Mouse (Mus musculus) kidney, adult 8-10 months (tissue): ENCODE data around the gene Trdn.

Experiments
- DNase-seq, 2 experiments: peaks; one replicate each; pipeline ENCODE4 v3.0.0; 2022

The Trdn gene

DNA sequence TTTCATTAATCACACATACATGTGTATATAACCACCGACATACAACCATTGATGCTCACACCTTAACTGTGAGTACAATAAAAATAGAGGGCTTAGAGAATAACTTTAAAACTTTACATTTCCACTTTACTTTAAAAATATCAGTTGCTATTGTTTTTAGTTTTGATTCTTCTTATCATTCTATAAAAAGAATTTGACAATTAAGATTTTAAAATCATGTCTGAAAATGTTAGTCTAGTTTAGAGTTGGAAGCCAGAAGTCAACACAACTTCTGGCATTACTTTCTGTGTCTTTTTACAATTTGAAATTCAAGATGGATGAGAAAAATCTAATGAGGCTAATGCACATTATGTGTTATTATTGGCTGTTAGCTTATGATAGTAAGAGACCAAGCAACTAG lies at the start of gene Trdn:
Trdn (plus strand) TSS at position 301 of the 400 bp plus-strand sequence.
- DNase-seq = no peak

DNA sequence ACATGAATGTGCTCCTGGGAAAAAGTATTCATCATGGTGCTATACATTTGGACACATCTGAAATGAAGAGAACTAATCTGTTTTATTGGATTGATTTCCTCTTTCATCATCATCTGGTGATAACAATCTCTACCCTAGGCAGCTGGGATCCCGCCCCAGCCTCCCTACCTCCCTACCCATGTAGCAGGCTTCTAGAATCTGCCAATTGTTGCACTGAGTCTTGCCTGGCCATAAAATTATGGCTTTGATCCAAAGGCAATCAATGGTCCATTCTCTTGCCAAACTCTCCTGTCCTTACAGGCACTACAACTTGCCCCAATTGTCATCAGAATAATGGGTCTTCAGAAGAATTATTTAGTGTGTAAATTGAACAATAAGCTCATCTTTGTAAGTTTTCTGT lies 19.6 kb upstream of the Trdn start:
- no peak for DNase-seq

DNA sequence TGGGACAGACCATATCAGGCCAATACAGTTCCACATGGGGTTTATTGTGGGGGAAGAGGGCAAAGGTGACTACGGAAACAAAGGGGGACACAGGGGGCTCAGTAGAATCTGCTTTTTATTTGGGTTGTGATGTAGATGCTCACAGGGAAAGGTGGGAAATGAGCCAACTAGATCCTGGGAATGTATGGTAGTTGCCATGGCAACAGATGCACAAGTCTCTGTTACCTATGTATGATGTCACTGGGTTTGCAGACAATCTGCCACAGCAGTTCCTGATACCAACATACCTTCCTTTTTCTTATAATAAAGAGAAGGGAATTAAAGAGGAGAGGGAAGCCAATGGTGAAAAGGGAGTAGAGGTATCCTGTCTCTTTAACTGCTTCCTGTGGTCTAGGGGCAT lies 14.8 kb upstream of the Trdn start:
- DNase-seq = no peak

DNA sequence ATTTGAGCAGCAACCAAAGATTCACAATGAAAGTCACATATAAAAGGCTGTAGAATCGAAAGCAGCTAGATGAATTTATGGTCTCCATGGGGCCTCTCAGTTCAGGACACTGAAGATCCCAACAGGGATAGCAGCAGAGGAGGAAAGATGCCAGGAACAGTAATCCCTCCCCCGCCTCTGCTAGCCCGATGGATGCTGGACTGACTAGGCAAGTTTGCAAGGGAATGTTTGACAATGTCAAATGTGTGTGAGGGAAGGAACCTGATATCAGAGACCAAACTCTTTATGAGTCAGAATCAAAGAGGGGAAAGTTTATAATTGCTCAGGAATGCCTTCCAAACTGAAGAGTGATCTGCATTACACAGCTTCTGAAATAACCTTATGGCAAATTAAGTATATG lies 7.2 kb upstream of the Trdn start:
- no peak for DNase-seq

DNA sequence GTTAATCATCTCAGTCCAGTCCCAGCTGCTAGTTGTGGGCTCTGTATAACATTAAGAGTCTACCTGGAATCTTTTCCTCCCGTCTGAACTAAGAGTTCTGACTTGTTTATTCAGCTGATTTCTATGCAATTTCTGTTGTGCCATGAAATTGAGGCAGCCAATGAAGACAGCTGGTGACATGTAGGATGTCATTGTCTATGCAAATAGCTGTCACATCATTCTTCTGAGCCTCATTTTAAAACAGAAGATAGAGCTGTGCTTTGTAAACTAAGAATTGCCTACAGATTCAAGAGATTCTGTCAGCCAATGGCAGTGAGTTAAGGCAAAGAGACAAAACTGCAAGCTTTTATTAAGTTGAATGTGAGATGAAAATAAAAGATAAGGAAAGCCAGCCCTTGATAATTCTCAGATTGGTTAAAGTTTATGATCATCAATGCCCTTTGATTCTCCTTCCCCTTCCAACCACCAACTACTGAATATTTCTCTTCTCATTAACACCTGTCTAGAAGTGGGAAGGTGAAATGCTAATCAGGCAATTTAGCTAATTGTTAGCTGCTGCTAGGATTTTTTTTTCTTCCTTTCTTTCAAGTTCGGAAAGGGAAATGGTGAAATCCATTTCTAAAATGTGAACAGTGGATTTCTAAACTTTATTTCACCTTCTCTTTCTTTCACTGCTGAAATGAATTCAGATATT lies 1.9 kb downstream of the Trdn start:
- DNase-seq = no peak

DNA sequence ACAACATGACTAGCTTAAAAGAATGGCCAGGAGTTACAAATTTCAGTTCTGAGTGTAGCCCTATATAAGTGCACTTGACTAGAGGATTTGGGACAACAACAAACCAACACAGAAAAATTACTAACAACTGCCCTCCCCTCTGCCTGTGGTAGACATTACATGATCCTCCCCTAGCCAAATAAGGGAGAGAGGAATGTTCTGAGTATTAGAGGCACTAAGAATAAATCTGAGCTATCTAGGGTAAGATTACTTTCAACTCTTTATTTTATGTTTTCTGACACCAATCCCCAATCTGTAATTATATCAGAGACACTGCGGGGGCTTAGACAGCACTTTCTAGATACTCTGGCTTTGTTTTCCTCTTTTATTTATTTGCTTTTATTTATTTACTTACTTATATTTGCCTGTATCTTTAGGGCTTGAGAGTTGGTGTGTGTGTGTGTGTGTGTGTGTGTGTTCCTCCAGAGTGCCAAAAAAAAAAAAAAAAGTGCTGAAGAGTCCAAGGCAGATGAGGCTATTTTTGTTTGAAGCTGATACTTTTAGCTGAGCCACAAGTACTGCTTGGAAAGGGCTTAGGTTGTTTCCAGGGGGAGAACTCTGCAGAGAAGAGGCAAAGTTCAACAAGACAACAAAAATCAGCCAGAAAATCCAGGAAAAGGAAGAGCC lies 2.7 kb downstream of the Trdn start:
- DNase-seq = no peak

DNA sequence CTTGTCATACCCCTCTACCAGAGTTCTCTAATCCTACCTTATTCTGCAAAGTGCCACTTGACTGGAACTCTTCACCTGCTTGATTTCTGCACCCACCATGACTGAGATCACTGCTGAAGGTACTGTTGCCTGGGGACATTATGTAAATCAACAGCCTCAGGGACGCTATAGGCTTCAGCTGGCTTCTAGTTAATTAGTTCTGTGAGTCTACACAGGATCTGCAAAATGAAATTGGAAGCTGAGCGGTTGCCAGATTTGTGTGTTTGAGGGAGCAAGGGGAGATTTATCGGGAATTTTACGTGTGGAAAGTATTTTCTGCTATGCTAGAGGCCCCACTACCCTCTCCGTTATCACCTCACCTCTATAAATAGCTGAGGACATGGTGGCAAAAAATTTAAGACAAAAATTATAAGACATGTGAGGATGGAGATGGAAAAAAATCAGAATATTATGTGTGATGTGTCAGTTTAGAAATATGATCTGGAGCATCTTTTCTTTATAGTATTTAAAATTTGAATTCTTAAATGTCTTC lies 3.3 kb downstream of the Trdn start:
- no peak for DNase-seq

DNA sequence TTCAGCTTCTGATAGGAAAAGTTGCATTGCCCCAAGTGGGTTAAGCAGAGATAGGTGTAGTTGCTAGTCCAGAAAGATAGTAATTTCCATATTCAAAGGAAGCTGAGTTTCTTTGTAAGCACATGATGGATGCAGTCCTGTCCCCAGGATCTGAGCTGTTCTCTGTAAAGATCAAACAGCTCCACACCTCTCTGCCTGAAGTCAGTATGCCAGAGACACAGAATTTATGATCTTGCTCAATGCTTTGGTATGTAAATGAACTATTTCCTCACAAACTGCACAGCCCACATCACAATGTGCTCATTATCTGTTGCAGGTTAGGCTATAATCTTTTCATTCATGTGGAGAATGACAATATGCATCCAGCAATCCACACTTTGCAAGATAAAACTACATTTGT lies 8.0 kb downstream of the Trdn start:
- no peak for DNase-seq

DNA sequence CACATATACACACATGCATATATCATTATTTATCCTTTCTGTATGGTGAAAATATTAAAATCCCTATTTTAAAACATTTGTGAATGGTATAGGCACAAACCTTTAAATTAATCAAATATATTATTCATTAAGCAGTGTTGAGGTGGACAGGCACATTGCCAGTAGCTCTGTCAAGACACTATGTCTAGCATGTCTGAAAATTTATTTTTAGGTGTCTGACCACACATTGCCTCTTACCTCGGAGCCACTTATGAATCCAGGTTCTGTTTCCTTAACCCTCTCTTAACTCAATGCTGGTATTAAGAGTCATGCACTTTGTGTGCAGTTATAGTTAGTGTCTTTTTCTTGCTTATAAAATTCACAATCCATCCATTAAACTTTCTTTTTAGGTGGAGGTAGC lies 12.0 kb downstream of the Trdn start:
- DNase-seq = no peak

DNA sequence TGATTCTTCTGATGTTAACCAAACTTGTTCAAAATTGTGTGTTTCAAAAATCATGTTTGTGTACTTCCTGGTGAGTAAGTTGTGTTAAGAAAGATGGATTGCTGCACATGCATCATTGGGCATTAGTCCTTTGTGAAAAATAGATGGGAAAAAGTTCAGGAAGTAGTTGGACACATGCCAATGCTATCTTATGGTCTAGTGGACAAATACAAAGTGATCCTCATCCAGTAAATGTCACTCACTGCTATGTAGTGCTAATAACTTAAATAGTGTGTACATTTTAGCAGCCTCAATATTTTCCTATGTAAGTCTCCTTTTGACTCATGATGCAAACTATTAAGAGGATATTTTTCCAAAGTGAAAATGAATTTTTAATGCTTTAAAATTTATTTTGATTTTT lies 27.6 kb downstream of the Trdn start:
- DNase-seq = no peak

DNA sequence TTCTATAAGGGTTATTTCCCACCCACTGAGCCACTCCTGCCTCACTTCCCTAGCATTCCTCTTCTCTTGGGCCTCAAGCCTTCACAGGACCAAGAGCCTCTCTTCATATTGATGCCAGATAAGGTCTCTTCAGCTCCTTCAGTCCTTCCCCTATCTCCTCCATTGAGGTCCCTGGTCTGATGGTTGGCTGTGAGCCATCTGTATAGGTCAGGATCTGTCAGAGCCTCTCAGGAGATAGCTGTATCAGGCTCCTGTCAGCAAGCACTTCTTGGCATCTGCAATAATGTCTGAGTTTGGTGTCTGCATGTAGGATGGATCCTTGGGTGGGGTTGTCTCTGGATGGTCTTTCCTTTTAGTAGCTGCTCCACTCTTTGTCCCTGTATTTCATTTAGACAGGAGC lies 42.7 kb downstream of the Trdn start:
- DNase-seq = no peak

DNA sequence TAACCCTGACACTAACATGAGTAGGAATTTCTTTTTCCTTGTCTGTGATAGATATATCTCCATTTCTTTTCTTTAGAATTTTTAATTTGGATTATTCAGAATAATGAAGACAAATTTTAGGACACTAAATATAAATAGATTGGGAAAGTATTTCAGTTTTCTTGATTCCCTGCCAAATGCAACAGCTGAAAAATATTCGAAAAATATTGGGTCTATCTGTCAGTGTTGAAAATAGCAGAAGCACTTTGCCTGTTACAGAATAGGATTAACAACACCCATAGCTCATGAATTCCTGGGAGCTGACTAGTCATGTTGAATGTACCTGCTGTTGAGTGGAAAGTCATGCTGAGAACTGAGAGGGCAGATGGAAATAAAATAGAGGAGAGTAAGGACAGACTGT lies 64.6 kb downstream of the Trdn start:
- no peak for DNase-seq

DNA sequence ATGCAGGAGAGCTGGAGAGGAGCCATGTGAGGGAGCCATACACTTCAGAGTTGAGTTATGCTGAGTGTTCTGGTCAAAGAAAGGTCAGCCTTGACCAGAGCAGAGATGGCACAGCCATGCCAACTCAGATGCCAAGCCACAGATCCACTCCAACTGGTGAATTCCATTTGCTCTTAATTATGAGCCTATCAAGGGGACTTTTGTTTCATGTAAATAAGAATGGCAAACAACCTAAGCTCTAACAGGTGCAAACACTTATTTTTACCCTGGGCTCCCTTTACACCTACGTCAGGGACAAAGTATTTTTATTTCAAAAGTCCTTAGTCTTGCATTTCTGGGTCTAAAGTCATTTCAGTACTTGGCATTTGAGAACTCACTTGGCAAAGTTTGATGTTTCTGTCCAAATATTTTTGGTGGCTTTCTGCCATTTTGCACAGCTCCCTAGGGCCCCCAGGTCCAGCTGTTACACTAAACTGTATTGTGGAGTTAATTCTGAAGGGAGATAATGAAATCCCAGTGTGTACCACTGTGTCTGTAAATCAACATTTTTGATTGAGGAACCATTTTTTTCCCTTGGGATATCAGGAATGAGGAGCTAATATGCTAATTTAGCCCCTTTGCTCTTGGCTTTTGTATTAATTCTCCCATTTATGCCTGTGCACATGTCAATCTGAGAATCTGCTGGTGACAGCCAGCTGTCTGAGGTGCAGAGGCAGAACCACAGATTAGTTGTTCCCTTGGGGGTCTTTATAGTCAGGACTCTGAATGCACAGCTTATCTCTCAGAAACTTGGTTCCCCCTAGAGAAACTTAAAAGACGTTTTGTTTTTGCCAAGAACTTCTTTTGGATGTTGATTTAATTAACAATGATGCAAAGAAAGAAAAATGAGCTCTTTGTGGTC lies 99.6 kb downstream of the Trdn start:
- DNase-seq = no peak

DNA sequence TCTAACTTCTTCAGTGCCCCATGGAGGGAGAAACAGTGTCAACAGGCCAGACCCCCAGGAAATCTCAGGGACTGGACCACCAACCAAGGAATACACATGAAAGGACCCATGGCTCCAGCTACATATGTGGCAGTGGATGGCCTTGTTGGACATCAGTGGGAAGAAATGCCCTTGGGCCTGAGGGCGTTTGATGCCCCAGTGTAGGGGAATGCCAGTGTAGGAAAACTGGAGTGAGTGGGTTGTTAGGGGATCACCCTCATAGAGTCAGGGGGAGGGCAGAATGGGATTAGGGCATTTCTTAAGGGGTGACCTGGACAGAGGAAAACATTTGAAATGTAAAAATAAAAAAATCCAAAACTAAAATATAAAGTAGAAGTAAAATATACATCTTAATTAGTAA lies 108.7 kb downstream of the Trdn start:
- DNase-seq = no peak

DNA sequence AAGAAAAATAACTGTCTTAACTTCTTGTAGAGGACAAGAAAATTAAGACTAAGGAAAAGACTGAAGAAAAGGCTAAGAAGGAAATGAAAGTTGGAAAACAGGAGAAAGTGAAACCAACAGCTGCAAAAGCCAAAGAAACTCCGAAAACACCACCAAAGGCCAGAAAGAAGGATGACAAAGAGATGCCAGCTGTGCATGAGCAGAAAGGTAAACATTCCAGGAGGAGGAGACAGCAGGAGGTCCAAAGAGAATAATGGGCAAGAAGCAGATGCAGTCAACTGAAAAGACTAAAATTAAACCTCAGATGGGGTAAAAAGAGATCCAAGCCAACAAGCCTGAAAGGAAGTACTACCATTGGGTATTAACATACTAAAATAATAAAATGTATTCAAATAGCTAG lies 115.6 kb downstream of the Trdn start:
- no peak for DNase-seq

DNA sequence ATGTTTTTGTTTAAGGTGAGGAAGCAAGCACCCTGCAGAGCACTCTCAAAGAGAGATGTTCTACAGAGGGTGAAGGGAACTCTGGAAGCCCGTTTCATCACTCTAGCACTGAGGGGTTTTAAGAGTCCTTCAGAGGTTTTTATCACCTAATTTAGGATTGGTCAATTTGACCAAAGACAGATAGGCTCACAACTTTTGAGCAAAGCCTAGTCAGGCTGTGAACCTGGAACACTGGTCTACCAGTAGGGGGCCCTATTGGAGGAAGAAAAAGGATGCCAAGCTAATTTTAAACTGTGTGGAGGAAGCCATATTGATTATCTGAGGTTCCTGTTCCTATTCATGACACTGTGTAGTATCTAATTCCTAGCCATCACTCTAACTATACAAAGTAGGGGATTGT lies 117.9 kb downstream of the Trdn start:
- DNase-seq = no peak

DNA sequence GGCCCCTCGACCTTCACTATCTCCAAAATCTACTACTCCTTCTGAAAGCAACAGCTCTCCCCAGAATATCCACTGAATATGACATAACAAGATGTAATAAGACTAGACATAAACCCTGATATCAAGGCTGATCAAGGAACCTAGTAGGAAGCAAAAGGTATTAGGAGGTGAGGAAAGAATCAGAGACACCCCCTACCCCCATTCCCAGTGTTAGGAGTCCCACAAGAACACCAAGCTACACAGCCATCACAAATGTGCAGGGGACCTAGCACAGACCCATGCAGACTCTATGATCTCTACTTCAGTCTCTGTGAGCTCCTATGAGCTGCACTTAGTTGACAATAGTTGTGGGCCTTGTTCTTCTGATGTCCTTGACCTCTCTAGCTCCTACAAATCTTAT lies 130.1 kb downstream of the Trdn start:
- DNase-seq = no peak

DNA sequence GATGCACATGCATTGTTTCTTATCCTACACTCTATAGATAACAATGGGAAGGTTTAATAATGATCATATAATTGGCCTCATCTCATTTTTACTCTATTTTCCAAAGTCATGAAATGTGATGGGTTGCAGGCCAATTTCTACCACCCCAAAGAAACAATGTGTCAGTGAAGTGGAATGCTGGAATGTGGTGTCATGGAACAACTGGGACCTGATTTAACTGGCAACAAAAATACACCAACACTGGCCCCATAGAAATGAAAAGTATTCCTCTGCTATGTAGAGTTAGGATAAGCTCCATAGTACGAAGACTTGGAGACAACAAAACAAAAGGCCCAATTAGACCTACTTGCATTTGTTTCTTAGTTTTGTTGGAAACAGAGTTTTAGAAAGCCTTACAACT lies 173.6 kb downstream of the Trdn start:
- no peak for DNase-seq

DNA sequence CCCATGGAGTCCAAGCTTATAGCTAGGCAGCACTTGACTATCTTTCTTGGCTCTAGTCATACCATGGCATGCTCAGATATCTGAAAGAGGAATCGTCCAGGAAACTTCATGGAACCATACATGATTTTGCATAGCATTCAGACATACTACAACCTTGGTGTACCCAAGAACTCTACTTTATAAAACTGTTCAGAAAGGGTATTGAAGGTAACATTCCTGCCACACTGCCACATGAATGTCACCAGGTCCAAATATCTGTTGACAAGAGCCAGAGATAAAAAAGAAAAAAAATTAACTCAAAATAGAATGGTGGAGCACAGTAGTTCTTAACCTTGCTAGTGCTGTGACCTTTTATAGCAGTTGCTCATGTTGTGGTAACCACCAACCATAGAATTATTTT lies 175.8 kb downstream of the Trdn start:
- no peak for DNase-seq

DNA sequence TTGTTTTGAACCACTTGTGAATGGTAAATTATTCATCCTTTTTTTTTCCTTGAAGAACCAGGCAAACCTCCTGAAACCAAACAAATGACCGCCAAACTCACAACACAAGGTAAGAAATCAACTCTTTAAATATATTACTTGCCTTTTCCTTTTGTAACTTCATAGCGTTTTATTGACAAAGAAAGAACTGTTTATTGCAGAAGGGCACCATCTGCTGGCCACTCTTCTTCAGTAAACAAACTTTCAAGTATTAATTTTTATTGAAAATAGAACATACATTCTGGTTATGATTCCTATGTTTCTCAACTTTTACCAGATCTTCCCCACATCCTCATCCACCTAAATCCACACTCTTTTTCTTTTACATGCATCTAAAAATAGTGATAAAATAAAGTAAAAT lies 224.6 kb downstream of the Trdn start:
- peak in 1 of 2 experiments; percentile 22 for DNase-seq

DNA sequence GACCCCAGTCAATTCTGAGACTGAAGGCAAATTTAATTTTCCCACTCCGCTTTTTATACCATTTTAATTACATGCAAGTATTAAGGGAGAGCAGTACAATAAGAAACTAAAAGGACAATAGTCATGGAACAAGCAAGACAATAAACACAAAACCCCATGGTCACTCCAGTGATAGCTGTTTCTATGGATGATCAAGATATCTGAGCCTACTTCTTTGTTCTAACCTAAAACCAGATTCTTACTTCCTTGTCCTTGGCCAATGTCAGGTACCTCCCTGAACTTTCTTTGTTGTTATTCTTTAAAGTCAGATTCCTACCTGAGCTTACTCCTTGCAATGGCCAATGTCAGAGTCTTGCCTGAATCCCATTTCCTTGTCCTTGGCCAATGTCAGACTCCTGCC lies 272.7 kb downstream of the Trdn start:
- DNase-seq = no peak

DNA sequence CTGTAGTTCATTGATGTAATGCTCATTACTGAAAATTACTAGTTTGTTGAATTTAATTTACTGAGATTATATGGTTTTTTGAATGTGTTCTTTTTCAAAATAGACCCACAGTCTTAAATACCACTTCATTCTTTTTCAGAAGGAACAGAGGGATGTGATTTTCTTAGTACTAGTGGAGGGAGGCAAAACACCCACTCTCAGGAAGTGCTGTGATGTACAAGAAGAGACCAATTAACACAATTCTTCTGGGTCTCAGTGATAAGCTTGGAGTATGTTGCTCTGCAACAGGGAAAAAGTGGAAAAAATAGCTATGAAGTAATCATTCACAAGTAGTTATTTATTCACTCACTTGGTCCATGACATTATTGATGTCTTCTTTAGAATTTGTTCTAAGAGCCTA lies 286.2 kb downstream of the Trdn start:
- DNase-seq = no peak

DNA sequence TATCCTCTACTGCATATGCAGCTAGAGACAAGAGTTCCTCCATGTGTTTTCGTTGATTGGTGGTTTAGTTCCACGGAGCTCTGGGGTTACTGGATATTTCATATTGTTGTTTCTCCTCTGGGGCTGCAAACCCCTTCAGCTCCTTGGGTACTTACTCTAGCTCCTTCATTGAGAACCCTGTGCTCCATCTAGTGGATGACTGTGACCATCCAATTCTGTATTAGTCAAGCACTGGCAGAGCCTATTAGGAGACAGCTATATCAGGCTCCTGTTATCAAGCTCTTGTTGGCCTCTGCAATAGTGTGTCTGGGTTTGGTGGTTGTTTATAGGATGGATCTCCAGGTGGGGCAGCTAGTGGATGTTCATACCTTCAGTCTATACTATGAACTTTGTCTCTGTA lies 290.2 kb downstream of the Trdn start:
- no peak for DNase-seq
